Mouse (Mus musculus) ovary, postnatal 36 days (tissue): ENCODE results near the gene Slc9a9.

ENCODE experiments used
- DNase-seq: peaks from one replicate; pipeline ENCODE4 v3.0.0; 2022; ENCODE audit warnings: low spot score, mixed read lengths

Gene Slc9a9

DNA sequence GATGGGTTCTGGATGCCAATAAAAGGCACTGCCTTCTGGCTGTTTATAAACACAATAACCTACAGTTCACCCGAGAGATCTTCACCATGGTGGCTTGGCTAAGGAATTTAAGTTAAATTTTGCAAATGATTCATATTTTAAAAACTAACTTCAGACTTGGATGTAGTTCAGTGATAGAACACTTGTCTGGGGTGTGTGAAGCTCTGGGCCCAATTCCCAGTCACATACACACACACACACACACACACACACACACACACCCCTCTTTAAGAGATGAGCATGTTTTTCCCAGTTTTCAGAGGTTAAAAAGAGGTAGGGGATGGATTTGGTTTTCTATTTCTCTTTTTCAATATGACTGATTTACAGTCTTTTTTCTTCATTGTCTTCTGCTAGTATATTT lies 15.9 kb downstream of the Slc9a9 start:
- DNase-seq, result no peak

DNA sequence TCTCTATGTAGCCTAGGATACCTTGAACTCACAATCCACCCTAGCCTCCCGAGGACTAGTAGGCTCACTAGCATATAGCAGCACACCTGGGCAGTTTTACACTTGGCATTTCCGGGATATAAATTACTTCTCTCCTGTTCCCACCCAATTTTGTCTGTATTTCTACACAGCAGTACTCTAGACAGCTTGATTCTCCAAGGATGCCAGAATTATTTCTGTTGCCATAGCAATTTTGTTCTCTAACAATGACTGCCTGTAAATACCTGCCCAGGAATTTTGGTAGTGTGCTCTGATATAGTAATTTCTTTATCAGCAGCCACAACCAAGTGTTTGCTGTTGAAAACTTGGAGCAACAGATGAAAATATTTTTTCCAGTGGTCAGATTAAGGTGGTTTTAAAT lies 16.7 kb downstream of the Slc9a9 start:
- no peak for DNase-seq

DNA sequence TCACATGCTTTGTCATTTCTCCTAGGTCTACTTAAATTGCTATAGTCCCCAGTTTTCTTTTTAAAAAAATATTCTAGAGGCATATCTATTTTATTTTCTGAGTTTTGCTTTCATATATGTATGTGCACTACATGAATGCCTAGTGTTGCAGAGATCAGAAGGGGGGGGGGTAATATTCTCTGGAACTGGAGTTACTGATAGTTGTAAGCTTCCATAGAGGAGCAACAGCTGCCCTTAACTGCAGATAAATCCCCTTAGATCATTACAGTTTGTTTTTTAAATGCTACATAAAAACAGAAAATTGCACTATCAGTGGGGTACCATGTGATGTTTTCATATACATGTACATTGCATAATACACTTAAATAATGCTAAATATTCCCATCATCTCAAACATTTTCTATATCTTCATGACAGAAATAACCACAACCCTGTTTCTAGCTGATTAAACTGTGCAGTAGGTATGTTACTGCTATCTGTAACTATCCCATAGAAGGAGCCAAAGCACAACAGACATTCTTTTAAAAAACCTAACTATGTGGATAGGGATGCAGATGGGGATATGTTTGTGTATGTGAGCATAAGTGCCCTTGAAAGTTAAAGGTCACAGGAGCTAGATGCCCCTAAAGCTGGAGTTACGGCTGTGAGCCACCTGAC lies 17.6 kb downstream of the Slc9a9 start:
- no peak for DNase-seq

DNA sequence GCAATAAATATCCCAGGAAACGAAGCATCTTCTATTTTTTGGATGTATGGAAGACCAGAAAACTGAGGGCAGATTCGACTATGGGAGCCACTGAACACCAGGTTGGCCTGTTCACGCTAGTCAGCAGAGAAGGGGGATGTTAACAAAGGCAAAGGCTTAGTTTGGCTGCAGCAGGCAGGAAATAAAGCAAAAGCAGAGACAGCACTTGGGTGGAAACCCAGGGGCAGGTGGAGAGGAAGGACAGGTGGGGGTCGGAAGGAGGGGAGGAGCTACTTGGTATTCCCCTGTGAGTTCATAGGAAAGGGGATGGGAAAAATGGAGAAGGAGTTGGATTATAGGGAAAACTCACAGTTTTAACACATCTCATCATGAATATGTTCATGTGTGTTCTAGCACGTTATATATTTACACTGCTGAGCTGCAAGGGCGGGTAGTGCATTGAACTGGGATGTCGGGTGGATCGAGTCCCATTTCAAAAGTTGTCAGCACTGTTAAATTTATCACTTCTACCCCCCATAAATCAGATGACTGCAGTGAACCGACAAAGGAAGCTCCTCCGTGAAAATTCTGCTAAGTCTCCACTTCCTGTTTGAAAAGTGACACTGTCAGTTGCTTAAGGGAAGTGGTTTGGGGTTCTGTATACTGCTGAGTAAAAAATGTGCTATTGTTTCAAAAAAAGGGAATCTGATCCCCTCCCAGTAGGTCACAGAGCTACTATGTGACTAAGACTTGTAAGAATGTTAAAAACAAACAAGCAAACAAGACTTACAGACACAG lies 21.8 kb downstream of the Slc9a9 start:
- DNase-seq, result no peak

DNA sequence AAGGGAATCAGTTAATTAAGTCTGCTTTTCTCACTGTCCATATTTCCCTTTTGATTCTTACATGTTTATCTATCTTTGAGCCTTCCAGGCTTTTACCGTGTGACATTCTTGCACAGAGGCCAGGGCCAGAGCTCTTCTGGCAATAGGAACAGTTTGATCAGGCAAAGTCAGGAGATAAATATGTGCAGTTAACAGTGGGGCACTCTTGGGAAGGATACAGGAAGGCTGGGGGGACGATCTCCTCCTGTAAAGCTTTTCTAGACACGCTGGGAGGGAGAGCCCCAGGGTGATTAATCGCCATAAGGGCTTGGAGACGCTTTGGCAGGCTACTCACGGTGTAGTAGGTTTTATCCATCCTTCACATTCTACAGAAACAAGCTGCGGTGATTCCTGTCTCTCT lies 22.4 kb downstream of the Slc9a9 start:
- DNase-seq, result no peak

DNA sequence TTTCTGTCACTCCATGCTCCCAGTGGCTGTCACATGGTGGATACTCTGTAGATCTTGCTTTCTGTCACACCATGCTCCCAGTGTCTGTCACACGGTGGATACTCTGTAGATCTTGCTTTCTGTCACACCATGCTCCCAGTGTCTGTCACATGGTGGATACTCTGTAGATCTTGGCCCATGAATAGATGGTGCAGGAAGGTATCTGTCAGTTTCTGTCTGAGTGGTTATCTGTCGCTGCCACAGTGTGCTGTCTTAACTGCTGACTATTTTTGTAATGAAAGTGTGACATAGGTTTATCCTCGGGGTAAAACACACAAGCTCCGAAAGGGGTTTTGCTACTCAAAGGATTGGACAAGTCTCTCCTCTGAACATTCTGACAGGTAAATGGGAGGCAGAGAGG lies 24.5 kb downstream of the Slc9a9 start:
- no peak for DNase-seq

DNA sequence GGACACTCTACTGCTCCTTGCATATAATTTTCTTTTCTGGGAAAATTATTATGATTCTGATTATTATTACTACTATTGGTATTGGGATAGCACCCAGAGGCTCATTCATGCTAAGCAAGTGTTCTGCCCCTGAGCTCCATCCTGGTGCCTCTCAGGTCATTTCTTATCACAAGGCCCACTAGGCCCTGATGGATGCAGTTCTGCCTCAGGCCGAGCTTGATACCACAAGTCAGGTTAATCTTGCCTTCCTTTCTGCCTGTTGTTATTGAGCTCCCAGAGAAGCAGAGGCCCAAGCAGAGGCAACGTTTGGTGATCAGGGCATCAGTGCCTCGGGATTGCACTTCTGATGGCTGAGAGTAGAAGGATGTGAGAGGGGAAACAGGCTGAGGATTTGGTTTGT lies 25.3 kb downstream of the Slc9a9 start:
- DNase-seq, result no peak

DNA sequence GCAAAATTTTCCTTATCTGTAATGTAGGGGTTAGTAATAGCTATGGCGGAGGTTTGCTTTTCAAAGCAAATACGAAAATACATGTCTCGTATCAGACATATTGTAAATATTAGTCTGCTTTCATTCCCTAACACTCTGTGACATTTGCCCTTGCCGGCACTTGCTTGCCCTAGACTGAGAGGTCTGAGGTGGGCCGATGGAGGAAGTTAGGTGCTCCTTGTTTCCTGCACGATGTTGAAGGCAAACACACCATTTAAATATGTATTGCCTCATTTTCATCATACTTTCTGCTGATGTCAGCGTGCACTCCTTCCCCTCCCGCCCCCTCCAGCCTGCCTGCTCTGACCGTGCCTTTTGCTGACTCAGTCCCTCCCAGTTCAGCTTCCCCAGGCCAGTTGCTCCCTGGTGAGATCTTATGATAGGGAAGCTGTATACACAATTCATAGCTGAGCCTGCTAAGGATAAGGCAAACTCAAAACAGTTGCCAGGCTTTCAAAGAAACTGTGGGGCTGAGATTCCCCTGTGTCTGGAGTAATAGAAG lies 26.9 kb downstream of the Slc9a9 start:
- no peak for DNase-seq

DNA sequence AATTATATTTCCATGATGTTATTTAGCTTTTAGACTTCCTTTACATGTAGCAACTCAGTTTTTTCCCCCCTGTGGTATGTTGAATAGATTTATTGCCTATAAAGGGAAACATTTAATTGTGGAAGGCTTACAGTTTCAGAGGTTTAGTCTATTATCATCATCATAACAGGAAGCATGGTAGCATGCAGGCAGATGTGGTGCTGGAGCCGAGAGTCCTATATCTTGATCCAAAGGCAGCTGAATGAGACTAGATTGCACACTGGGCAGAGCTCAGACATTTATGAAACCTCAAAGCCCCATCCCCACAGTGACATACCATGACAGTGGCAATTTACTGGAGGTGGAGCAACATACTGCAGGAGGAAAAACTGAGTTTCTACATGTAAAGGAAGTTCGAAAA lies 28.5 kb downstream of the Slc9a9 start:
- DNase-seq, result no peak

DNA sequence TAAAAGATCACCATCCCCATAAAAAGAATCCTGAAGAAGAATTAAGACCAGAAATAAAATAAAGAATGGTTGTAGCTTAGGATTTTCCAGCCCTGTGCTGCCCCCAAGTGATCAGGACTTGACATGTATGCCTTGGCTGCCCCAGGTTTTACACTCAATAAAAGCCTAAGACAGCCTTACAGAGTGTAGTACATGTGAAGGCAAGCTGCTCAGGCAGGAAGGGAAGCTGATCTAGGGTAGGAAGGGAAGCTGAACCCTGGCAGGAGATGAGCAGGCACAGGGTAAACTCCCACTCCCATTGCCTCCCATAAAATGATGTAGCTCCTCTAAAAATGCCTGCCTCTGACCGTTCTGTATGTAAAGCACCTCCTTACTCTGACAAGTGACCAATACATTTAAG lies 30.8 kb downstream of the Slc9a9 start:
- no peak for DNase-seq

DNA sequence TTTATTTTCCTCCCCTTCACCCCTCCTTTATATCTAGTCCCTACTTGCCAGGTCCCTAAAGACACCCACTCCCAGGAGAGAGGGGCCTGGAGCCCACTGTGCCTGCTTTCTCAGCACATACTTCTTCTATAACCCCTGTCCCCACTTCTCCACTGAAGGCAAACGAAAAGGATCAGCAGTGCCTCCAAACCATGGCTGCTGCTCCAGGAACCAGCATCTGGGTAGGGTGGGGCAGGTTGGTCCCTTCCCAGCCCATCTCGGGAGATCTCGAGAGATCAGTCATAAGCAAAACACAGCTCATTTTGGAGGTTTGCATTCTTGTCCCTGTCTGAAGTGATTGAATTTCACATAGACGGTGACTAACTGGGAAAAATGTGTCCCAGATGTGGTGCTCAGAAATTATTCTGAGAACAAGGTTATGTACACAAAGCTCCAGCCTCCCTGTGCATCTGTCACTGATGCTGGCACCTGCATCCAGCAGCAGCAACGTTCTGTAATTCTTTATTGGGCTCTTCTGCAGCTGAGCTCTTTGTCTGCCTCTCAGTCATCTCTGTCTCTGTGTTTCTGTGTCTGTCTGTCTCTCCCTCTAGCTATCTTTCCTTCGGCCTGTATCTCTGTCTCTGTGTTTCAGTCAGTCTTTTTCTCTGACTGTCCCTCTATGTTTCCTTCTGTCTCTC lies 31.6 kb downstream of the Slc9a9 start:
- no peak for DNase-seq

DNA sequence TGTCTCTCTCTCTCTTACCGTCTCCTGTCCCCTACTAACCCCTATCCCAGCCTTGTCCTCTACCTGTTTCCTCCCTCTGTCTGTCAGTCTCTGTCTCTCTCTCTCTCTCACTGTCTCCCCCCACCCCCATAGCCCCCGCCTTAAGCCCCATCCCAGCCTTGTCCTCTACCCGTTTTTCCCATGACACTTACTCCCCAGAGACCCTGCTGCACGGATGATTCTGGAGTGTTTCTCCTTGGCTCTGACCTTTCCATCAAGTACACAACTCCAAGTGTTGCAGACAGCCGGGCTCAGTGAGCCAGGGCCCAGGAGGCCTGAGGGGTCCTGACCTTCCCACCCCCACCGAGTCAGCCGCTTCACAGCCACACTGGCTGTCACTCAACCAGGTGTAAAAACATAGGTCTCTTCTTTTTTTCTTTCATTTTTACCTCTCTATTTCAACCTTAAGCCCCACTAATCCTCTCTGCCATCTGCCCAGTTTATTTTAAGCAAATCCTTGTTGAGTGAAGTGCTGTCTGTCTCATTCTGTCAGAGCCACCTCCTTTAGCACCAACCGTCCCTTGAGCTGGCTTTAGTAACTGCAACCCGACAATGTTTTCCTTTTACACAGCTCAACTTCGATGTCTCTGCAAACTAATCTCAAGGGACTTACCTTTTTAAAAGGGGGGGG lies 32.4 kb downstream of the Slc9a9 start:
- DNase-seq, result no peak

DNA sequence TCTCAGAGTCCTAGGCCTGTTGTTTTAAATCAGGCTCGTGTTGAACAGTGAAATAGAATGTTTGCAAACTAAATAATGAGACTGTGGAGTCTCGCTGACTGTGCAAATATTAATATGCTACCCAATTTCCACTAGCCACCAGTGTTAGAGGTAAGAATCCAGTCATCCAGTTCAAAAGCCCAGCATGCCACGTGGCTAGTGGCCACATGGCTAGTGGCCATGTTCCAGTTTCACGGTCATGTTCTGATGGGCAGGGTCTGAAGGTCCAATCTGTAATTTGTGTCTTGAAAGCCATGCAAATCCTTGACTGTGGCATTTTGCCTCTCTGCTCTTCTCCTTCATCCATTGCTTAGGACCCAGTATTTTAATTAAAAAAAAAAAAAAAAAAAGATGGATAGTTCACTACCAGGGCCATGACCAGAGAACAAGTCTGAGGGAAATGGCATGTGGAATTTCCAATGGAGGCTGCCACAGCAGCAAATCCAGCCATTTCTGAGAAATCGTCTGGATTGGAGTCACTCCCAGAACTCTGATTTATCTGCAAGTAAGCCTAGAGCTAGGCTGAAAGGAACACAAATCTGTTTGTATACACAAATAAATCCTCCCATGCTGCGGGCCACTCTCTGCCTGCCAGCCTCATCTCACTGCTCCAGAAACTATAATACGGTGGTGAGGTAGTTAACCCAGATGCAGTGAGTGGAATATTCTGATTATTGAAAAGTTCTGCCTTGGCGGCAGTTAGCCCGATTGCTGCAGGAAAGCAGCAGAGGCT lies 35.5 kb downstream of the Slc9a9 start:
- DNase-seq, result no peak

DNA sequence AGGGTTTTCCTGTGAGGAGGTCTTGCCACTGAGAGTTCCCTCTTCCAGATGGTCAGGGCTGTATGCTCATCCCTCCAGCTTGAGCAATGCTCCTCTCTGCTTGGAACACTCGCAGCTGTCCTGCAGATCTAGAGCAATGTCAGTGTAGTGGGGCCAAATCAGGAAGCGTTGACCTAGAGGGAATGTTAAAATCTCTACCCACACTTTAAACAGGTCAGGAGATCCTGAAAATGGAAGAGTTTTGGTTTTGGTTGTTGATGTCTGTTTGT lies 36.0 kb downstream of the Slc9a9 start:
- DNase-seq, result no peak

DNA sequence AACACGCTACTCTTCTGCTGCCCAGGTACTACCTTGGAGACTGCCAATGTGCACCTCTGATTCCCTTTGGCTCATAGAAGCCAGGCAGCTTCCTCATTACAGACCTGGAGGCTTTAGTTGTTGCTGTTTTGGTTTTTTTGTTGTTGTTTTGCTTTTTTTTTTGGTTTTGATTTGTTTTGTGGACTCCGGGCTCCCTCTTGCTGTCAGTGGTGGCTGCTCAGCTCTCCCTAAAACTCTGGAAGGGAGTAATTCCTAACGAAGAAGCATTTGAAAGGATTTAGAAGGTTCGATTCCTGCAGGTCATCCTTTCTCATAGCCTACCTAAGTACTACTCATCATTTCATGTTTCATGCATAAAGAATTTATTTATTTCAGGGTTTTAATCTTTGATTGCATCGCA lies 42.4 kb downstream of the Slc9a9 start:
- DNase-seq, result no peak

DNA sequence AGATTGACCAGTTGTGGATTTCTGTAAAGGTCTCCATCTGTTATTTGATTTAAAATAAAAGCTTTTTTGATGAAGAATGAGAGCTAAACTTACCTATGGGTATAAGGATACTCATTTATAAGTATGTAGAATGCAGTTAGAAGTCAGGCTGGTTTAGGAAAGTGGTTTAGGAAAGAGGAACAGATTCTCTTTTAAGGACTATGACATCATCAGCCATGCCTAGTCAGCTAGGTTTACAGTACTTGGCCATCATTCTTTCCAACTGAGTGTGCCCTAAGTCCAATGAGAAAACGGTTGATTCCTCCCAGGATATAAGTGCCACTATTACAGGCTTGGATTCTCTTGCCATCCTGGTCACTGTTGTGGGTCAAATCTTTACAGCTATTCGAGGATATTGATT lies 47.0 kb downstream of the Slc9a9 start:
- DNase-seq, result no peak

DNA sequence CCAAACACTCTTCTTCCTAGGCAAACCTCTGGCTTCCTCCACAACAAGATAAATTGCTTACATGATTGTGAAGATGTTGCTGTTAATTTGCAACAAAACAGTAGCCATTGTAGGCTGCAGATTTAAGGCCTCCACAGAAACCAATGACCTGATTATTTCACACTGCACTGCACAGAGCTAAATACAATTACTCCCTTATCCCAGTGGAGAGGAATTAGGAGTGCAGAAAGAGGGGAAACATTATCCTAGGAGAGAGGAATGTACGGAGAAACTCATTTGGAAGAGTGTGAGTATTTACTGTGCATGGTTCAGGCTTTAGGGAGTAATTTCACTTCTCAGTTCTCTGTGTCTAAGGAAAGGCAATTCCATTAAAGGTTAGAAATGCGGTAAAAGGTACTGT lies 53.9 kb downstream of the Slc9a9 start:
- no peak for DNase-seq

DNA sequence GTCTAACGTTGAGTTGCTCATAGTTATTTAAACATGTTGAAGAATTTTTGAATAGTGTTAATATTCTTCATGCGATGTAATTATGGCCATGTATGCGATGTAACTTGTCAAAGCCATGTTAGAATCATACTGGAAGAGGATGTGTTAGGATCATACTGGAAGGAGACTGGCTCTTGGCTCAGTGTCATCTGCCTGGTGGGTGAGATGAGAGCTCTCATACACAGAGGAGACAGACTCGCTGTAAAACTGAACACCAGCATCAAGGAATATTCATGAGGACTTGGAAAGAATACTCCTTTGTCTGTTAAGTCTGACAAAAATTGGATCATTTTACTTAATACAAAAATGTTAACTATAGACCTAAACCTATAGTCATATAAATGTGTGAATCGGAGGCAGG lies 55.4 kb downstream of the Slc9a9 start:
- DNase-seq, result no peak

DNA sequence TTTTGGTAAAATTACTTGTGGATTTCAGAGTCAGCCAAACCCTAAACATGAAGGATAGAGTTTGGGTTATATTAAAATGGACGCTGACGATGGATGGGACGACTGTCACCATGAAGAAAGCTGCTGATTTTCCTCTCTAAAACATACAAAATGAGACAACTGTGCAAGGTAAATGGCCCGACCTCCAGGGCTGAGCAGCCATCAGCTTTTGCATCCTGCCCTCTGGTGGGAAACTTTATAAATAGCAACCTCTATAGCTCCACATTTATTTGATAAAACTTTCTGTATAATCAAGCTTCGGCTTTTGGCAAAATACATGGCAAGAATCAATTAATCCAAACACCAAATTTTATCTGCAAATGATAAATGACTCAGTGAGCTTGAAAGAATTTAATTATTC lies 57.7 kb downstream of the Slc9a9 start:
- DNase-seq, result no peak

DNA sequence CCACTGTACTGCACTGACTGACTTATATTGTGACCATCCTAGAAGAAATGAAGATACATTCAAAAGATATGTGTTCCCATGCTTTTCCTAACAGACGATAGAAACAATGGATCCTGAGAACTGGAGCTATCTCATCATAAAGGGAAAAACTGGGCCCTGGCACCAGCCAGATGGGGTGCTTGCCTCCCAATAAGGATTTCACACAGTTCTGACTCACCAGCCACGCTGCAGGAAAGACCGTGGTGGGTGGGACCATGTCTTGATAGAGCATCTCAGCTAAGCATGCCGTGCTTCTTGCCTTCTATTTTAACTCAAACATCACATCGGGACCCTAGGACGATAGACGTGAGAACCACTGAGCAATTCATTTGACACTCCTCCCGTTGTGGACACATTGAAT lies 60.7 kb downstream of the Slc9a9 start:
- DNase-seq, result no peak

DNA sequence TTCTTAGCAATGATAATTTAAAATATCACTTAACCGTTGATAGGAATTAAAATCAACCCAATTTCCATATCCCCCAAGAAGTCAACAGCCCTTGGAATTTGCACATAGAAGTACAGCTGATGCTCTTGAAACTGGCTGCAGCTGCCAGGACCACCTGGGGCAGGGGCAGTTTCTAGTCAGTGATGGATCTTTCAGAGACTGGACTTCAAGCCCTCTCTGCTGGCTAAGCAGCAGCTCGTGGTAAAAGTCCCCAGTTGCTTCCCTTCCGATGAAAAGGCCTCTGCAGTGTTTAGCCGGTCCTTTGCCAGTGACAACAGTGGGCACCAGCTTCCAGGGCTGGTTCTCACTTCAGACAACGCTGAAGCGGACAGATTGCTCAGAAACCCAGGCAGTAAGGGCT lies 62.4 kb downstream of the Slc9a9 start:
- no peak for DNase-seq
